Mouse (Mus musculus): Measurements from ENCODE around the gene Olfr473. TPM values are rescaled to one million over a fixed set of nuclear protein-coding genes. Genes with fewer than 3 reads are reported as not detected.
"Not testable (repeated sequence)": the region's sequence is repeated elsewhere in the genome, so short reads cannot be mapped to it uniquely, and the experiment has no call there.

Olfr473 gene
- total RNA-seq (2012; rRNA removed) = not detected in 2 replicates
- total RNA-seq (2014; rRNA removed) = not detected in 2 replicates
- polyA plus RNA-seq (2012; ENCODE audit: insufficient read length, low read depth) = not detected in 2 replicates

GRCm38 (mm10) chr7:107930146-107930545, at the start of gene Olfr473:
Olfr473 (plus strand) TSS chr7:107930446.
- Histone ChIP-seq H3K27me3 (replicated peaks) (peaks cover 26% of the 10 kb centered on the region), H3K4me2 (ENCODE audit: insufficient read depth, low read depth, poor library complexity, severe bottlenecking) (no peak within 1 kb of the TSS), H3K4me1 (ENCODE audit: control insufficient read depth in 1 of 2, insufficient read depth in 2 of 2) (no peaks in the 10 kb centered on the region), H3K4me3 (replicated peaks in 1 of 3; ENCODE audit: low read depth in 2 of 3, low read length in 2 of 3, poor library complexity in 1 of 3) (no peak within 1 kb of the TSS), H3K9ac (ENCODE audit: insufficient read depth, low read depth) (no peak within 1 kb of the TSS), H3K9me3 (replicated peaks; ENCODE audit: low read length) (no peaks in the 10 kb centered on the region), H3K79me2 (replicated peaks; ENCODE audit: control insufficient read depth, extremely low read depth, insufficient read depth, poor library complexity, severe bottlenecking) (no peaks in the 10 kb centered on the region), H3K27ac (ENCODE audit: insufficient read depth, low read depth) (no peak within 1 kb of the TSS), H3K36me3 (replicated peaks in 1 of 2; ENCODE audit: control insufficient read depth in 1 of 2, insufficient read depth in 1 of 2, low read length in 1 of 2) (no peaks in the 10 kb centered on the region)
- in situ Hi-C loops (cut with MboI; ENCODE audit: low pct_ligation_motif_present, low pct_unique_long_range_greater_than_20kb, low sequenced_read_pairs) = no loop called here
- dilution Hi-C loops (cut with MboI; ENCODE audit: extremely low pct_ligation_motif_present, extremely low pct_unique_long_range_greater_than_20kb, low sequenced_read_pairs) = no loop called here
- no peak for DNase-seq (ENCODE audit: extremely low read depth)
- TF ChIP-seq POLR2A (IDR thresholded peaks at IDR 0.05; ENCODE audit: low read depth, low read length) = no peak
- no peak for TF ChIP-seq BHLHE40 (IDR thresholded peaks at IDR 0.05; ENCODE audit: low read depth, low read length)
- no peak for TF ChIP-seq ZMIZ1 (IDR thresholded peaks at IDR 0.05; ENCODE audit: low read depth, low read length)
- TF ChIP-seq CHD2 (IDR thresholded peaks at IDR 0.05; ENCODE audit: low read length) = no peak

DNA sequence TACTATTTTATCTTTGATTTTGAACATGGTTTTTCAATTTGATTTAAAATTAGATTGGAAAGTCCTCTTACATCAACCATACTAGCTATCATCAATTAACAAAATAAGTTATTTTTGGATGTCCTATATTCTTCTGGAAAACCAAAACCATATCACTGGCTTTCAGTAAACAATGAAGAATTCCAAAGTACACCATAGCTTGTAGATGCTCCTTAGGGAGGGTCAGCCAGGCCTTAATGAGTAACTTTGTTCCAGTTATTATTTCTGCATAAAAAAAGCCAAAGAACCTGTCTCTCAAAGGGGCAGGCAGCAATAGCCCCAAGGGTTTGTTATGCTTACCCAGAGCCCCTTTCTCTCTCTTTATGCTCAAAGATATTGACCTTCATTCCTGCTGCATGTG, 32.6 kb upstream of the Olfr473 start, which contains the start of gene Olfr472:
Olfr472 (plus strand) TSS at position 301 of the 400 bp plus-strand sequence.
- dilution Hi-C loops (cut with MboI; ENCODE audit: extremely low pct_ligation_motif_present, extremely low pct_unique_long_range_greater_than_20kb, low sequenced_read_pairs) = no loop called here
- TF ChIP-seq UBTF (IDR thresholded peaks at IDR 0.05; ENCODE audit: low read depth, low read length) (no peak), RCOR1 (conservative IDR thresholded peaks at IDR 0.05; ENCODE audit: low read depth, low read length) (no peak), MYC (IDR thresholded peaks at IDR 0.05; ENCODE audit: low read depth, low read length) (no peak), HCFC1 (IDR thresholded peaks at IDR 0.05; ENCODE audit: low read depth, low read length) (no peak), USF1 (IDR thresholded peaks at IDR 0.05; ENCODE audit: low read depth, low read length) (no peak), JUN (IDR thresholded peaks at IDR 0.05; ENCODE audit: insufficient read depth, low read depth, low read length) (no peak), GABPA (IDR thresholded peaks at IDR 0.05; ENCODE audit: insufficient replicate concordance, low read depth, low read length) (no peak), CTCF (conservative IDR thresholded peaks at IDR 0.05 in 1 of 2, IDR thresholded peaks at IDR 0.05 in 1 of 2; ENCODE audit: low read depth in 2 of 2, low read length in 2 of 2) (no peak), ZMIZ1 (IDR thresholded peaks at IDR 0.05; ENCODE audit: low read depth, low read length) (no peak), BHLHE40 (IDR thresholded peaks at IDR 0.05; ENCODE audit: low read depth, low read length) (no peak), NELFE (IDR thresholded peaks at IDR 0.05; ENCODE audit: low read depth, low read length) (no peak), POLR2AphosphoS2 (IDR thresholded peaks at IDR 0.05; ENCODE audit: low read depth, low read length) (no peak)
- no peaks in the 10 kb centered on the region for H3K4me1 ChIP-seq (ENCODE audit: control insufficient read depth in 1 of 2, insufficient read depth in 2 of 2)
- no peaks in the 10 kb centered on the region for H3K36me3 ChIP-seq (replicated peaks in 1 of 2; ENCODE audit: control insufficient read depth in 1 of 2, insufficient read depth in 1 of 2, low read length in 1 of 2)
- H3K4me3 ChIP-seq (replicated peaks in 1 of 3; ENCODE audit: low read depth in 2 of 3, low read length in 2 of 3, poor library complexity in 1 of 3) = no peak within 1 kb of the TSS
- H3K4me2 ChIP-seq (ENCODE audit: insufficient read depth, low read depth, poor library complexity, severe bottlenecking) = no peak within 1 kb of the TSS
- H3K79me2 ChIP-seq (replicated peaks; ENCODE audit: control insufficient read depth, extremely low read depth, insufficient read depth, poor library complexity, severe bottlenecking) = no peaks in the 10 kb centered on the region
- H3K27me3 ChIP-seq (replicated peaks) = peaks cover 5% of the 10 kb centered on the region
- no peak for DNase-seq (ENCODE audit: extremely low read depth)
- in situ Hi-C loops (cut with MboI; ENCODE audit: low pct_ligation_motif_present, low pct_unique_long_range_greater_than_20kb, low sequenced_read_pairs) = no loop called here
- H3K27ac ChIP-seq (ENCODE audit: insufficient read depth, low read depth) = no peak within 1 kb of the TSS
- no peak within 1 kb of the TSS for H3K9ac ChIP-seq (ENCODE audit: insufficient read depth, low read depth)
- H3K9me3 ChIP-seq (replicated peaks; ENCODE audit: low read length) = no peaks in the 10 kb centered on the region

- H3K4me3 ChIP-seq (replicated peaks in 1 of 3; ENCODE audit: low read depth in 2 of 3, low read length in 2 of 3, poor library complexity in 1 of 3); DNase-seq (ENCODE audit: extremely low read depth); H3K36me3 ChIP-seq (replicated peaks in 1 of 2; ENCODE audit: control insufficient read depth in 1 of 2, insufficient read depth in 1 of 2, low read length in 1 of 2); H3K27ac ChIP-seq (ENCODE audit: insufficient read depth, low read depth); in situ Hi-C loops (cut with MboI; ENCODE audit: low pct_ligation_motif_present, low pct_unique_long_range_greater_than_20kb, low sequenced_read_pairs); H3K4me1 ChIP-seq (ENCODE audit: control insufficient read depth in 1 of 2, insufficient read depth in 2 of 2); dilution Hi-C loops (cut with MboI; ENCODE audit: extremely low pct_ligation_motif_present, extremely low pct_unique_long_range_greater_than_20kb, low sequenced_read_pairs); H3K79me2 ChIP-seq (replicated peaks; ENCODE audit: control insufficient read depth, extremely low read depth, insufficient read depth, poor library complexity, severe bottlenecking); H3K4me2 ChIP-seq (ENCODE audit: insufficient read depth, low read depth, poor library complexity, severe bottlenecking); H3K9ac ChIP-seq (ENCODE audit: insufficient read depth, low read depth); H3K9me3 ChIP-seq (replicated peaks; ENCODE audit: low read length): not testable (repeated sequence)
- peaks cover 17% of the 10 kb centered on the region for H3K27me3 ChIP-seq (replicated peaks)
Measured at GRCm38 (mm10) chr7:107952539-107952938, 22.3 kb downstream of the Olfr473 start.

Data from CH12.LX (cell line).